Comparison of ENCODE assay signal across 24 mouse cellular contexts in the genomic region with DNA sequence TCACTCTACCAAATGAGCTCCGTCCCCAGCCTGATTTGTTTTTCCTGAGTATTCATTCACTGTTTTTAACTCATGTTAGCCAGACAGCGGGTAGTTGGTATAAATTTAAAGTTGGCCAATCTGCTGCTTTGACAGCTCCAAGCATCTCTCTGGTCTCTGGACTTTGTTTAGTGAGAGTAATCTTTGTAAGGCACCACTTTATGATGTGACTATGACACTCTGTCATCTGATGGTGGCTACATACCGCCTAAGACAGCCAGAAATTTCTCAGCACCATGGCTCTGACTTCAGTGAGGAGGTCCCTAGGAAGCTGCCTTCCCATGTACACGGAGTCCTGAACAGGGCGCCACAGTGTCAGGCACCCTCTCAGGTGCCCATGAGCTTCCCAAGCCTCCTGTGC.
"Had no signal": no experiment of that assay in that cellular context is flagged by ENCODE, and none has a peak within 500 bp of the region (broad histone marks: within the 10 kb centered on the region; RNA-seq: fewer than 3 reads in every experiment).

No protein-coding gene starts in this region.

- ATAC-seq: hindbrain, postnatal 0 days; intestine, embryonic 16.5 days had no signal

- H3K27ac ChIP-seq: heart, embryonic 13.5 days; heart, embryonic 15.5 days; hindbrain, embryonic 13.5 days; hindbrain, embryonic 15.5 days; hindbrain, postnatal 0 days; kidney, embryonic 15.5 days; kidney, postnatal 0 days; limb, embryonic 13.5 days; limb, embryonic 15.5 days had no signal

- H3K4me2 ChIP-seq: heart, embryonic 11.5 days; heart, embryonic 13.5 days; heart, embryonic 15.5 days; hindbrain, embryonic 13.5 days; hindbrain, embryonic 15.5 days; kidney, embryonic 15.5 days; limb, embryonic 13.5 days; limb, embryonic 15.5 days had no signal

- H3K36me3 ChIP-seq: heart, embryonic 13.5 days; heart, embryonic 15.5 days; hindbrain, embryonic 15.5 days; kidney, embryonic 15.5 days; limb, embryonic 13.5 days; limb, embryonic 15.5 days had no signal

- DNase-seq: gastrocnemius, postnatal 14 days; gastrocnemius, postnatal 36 days; heart, adult 18-20 months; heart, postnatal 14 days; heart, postnatal 36 days; kidney, adult 11 months; kidney, adult 2 months; kidney, adult 9 months; kidney, postnatal 14 days; kidney, postnatal 36 days; layer of hippocampus, adult 9-11 months; layer of hippocampus, postnatal 36 days; left cerebral cortex, postnatal 4 days had no signal

- H3K9me3 ChIP-seq: heart, embryonic 13.5 days; heart, embryonic 15.5 days; hindbrain, embryonic 13.5 days; hindbrain, embryonic 15.5 days; kidney, embryonic 15.5 days; limb, embryonic 13.5 days; limb, embryonic 15.5 days had no signal

- H3K4me3 ChIP-seq: heart, embryonic 13.5 days; heart, embryonic 15.5 days; hindbrain, embryonic 13.5 days; hindbrain, embryonic 15.5 days; kidney, embryonic 15.5 days; limb, embryonic 13.5 days; limb, embryonic 15.5 days had no signal

- H3K9ac ChIP-seq: heart, embryonic 13.5 days; heart, embryonic 15.5 days; hindbrain, embryonic 13.5 days; hindbrain, embryonic 15.5 days; kidney, embryonic 15.5 days; limb, embryonic 13.5 days; limb, embryonic 15.5 days had no signal

- H3K4me1 ChIP-seq: heart, embryonic 13.5 days; heart, embryonic 15.5 days; hindbrain, embryonic 13.5 days; hindbrain, embryonic 15.5 days; kidney, embryonic 15.5 days; limb, embryonic 13.5 days; limb, embryonic 15.5 days had no signal

- H3K27me3 ChIP-seq: heart, embryonic 13.5 days; heart, embryonic 15.5 days; hindbrain, embryonic 13.5 days; hindbrain, embryonic 15.5 days; kidney, embryonic 15.5 days; limb, embryonic 13.5 days; limb, embryonic 15.5 days had no signal
